Mouse (Mus musculus) bone marrow, adult 2 months (tissue): ENCODE results near the gene Slc35f5. TPM values are rescaled to one million over a fixed set of nuclear protein-coding genes. Genes with fewer than 3 reads are reported as not detected.

Source experiments
- H3K27ac ChIP-seq: fragments of 200-500 bp; 2 replicates; pipeline ENCODE4 v1.5.1; 2012; ENCODE audit warnings: low read depth, mild to moderate bottlenecking, control low read depth, inconsistent platforms, low read length; ENCODE audit not compliant: control insufficient read depth, poor library complexity, insufficient read depth
- H3K4me1 ChIP-seq: fragments of 200-500 bp; 2 replicates; pipeline ENCODE4 v1.6.1; 2011; ENCODE audit warnings: low read length; ENCODE audit not compliant: control insufficient read depth, insufficient read depth
- H3K4me3 ChIP-seq: fragments of 200-500 bp; replicated peaks from 2 replicates; pipeline ENCODE3; 2011; ENCODE audit warnings: mild to moderate bottlenecking, low read depth, low read length, control low read depth; ENCODE audit not compliant: control insufficient read depth
- CTCF ChIP-seq: fragments of 200-500 bp; IDR thresholded peaks from 2 replicates; pipeline ENCODE4 v1.5.1; 2011; ENCODE audit warnings: low read length, control low read depth; ENCODE audit not compliant: control insufficient read depth, insufficient read depth
- POLR2A ChIP-seq: fragments of 200-500 bp; IDR thresholded peaks from 2 replicates; pipeline ENCODE4 v1.6.1; 2011; ENCODE audit warnings: low read depth, mild to moderate bottlenecking, control low read depth, low read length, borderline replicate concordance; ENCODE audit not compliant: control insufficient read depth
- WGBS: fragments of 180-500 bp; shearing (Covaris S2); methylation state at CpG from one replicate; pipeline ENCODE4 v1.1.7; 2018; 5-methylcytosine and 5-hydroxymethylcytosine counted together
- polyA plus RNA-seq: library from polyadenylated mRNA; stranded (reverse); fragments of >200 nt; gene quantifications from 2 replicates; pipeline ENCODE4 v1.2.4, GENCODE M21; 2011; ENCODE audit warnings: low replicate concordance; ENCODE audit not compliant: missing spikeins, insufficient read depth, insufficient read length

The Slc35f5 gene
- polyA plus RNA-seq, 1 experiment = 1.6 TPM

GRCm38 (mm10) chr1:125561206-125561605 lies 811 bp downstream of the Slc35f5 start:
- H3K4me3 ChIP-seq = peak overlapping the region; percentile 76
- 4% methylated on average over 29 of the region's 29 CpGs for WGBS
- peaks cover 1% of the 10 kb centered on the region; the same call in 1 of the 2 replicates for H3K4me1 ChIP-seq
- H3K27ac ChIP-seq = peak overlapping the region; percentile 74; the same call in 1 of the 2 replicates
- TF ChIP-seq CTCF = no peak
- TF ChIP-seq POLR2A = peak; percentile 2; the same call in 1 of the 2 replicates

GRCm38 (mm10) chr1:125561841-125562240 lies 1.4 kb downstream of the Slc35f5 start:
- Histone ChIP-seq H3K4me3 (no peak overlapping the region), H3K27ac (no peak overlapping the region), H3K4me1 (peaks cover 1% of the 10 kb centered on the region; the same call in 1 of the 2 replicates)
- no peak for TF ChIP-seq POLR2A
- no peak for TF ChIP-seq CTCF
- 88% methylated on average over 4 of the region's 4 CpGs for WGBS

GRCm38 (mm10) chr1:125568126-125568525 lies 7.7 kb downstream of the Slc35f5 start:
- no peaks in the 10 kb centered on the region for H3K4me1 ChIP-seq
- H3K4me3 ChIP-seq = no peak overlapping the region
- no peak for TF ChIP-seq CTCF
- no peak for TF ChIP-seq POLR2A
- H3K27ac ChIP-seq = no peak overlapping the region
- WGBS = 84% methylated on average over 4 of the region's 4 CpGs

GRCm38 (mm10) chr1:125574219-125574618 lies 13.8 kb downstream of the Slc35f5 start:
- no peak for TF ChIP-seq POLR2A
- peak; percentile 61 for TF ChIP-seq CTCF
- WGBS = 61% methylated on average over 2 of the region's 2 CpGs
- Histone ChIP-seq H3K27ac (no peak overlapping the region), H3K4me3 (no peak overlapping the region), H3K4me1 (no peaks in the 10 kb centered on the region)

GRCm38 (mm10) chr1:125575458-125576114 lies 15.2 kb downstream of the Slc35f5 start:
- 72% methylated on average over 10 of the region's 10 CpGs for WGBS
- TF ChIP-seq POLR2A (no peak), CTCF (no peak)
- Histone ChIP-seq H3K27ac (no peak overlapping the region), H3K4me1 (no peaks in the 10 kb centered on the region), H3K4me3 (no peak overlapping the region)

- TF ChIP-seq POLR2A (no peak), CTCF (no peak)
- Histone ChIP-seq H3K4me1 (no peaks in the 10 kb centered on the region), H3K27ac (no peak overlapping the region), H3K4me3 (no peak overlapping the region)
These were observed 16.6 kb downstream of the Slc35f5 start for GRCm38 (mm10) chr1:125576965-125577364.

- Histone ChIP-seq H3K27ac (no peak overlapping the region), H3K4me1 (no peaks in the 10 kb centered on the region), H3K4me3 (no peak overlapping the region)
- 76% methylated on average over 1 of the region's 1 CpGs for WGBS
- TF ChIP-seq CTCF = no peak
- no peak for TF ChIP-seq POLR2A
These were observed 17.7 kb downstream of the Slc35f5 start for GRCm38 (mm10) chr1:125578091-125578490.

GRCm38 (mm10) chr1:125581134-125581533 lies 20.7 kb downstream of the Slc35f5 start:
- WGBS = 91% methylated on average over 3 of the region's 3 CpGs
- H3K27ac ChIP-seq = no peak overlapping the region

More at GRCm38 (mm10) chr1:125581134-125581533, 20.7 kb downstream of the Slc35f5 start:
- H3K4me3 ChIP-seq = no peak overlapping the region
- TF ChIP-seq POLR2A (no peak), CTCF (no peak)
- H3K4me1 ChIP-seq = no peaks in the 10 kb centered on the region
